Mouse (Mus musculus) hindbrain, postnatal 0 days (tissue): ENCODE results near the gene Tmem176a. TPM values are rescaled to one million over a fixed set of nuclear protein-coding genes. Genes with fewer than 3 reads are reported as not detected.
A peak's percentile ranks its signal among the peaks of the same experiment; 100 is the strongest.

Experiments
- ATAC-seq: fragments of 200-750 bp; cut with Nextera tagmentation; 2 replicates; pipeline ENCODE4 v1.8.0; 2017; ENCODE audit warnings: mild to moderate bottlenecking, moderate TSS enrichment, moderate library complexity
- DNase-seq: peaks from one replicate; pipeline ENCODE4 v3.0.0-alpha.2; 2015; ENCODE audit warnings: low spot score
- H3K27ac ChIP-seq: fragments of 300-500 bp; sonication (generic); 2 replicates; pipeline ENCODE4 v1.5.1; 2014; ENCODE audit warnings: mild to moderate bottlenecking
- H3K27me3 ChIP-seq: fragments of 300-500 bp; sonication (generic); 2 replicates; pipeline ENCODE4 v1.6.1; 2014; ENCODE audit warnings: low read length, mixed read lengths; ENCODE audit not compliant: insufficient read depth
- H3K36me3 ChIP-seq: fragments of 300-500 bp; sonication (generic); 2 replicates; pipeline ENCODE4 v1.6.1; 2014; ENCODE audit warnings: low read length, mixed read lengths; ENCODE audit not compliant: insufficient read depth
- H3K4me1 ChIP-seq: fragments of 300-500 bp; sonication (generic); 2 replicates; pipeline ENCODE4 v1.6.1; 2014; ENCODE audit warnings: antibody characterized with exemption, low read length, mixed read lengths; ENCODE audit not compliant: insufficient read depth
- H3K4me2 ChIP-seq: fragments of 300-500 bp; sonication (generic); 2 replicates; pipeline ENCODE4 v1.6.1; 2014; ENCODE audit warnings: low read depth, mild to moderate bottlenecking, low read length, moderate library complexity, mixed read lengths
- H3K4me3 ChIP-seq: fragments of 300-500 bp; sonication (generic); 2 replicates; pipeline ENCODE4 v1.5.1; 2014; ENCODE audit warnings: low read length
- H3K9ac ChIP-seq: fragments of 300-500 bp; sonication (generic); replicated peaks from 2 replicates; pipeline ENCODE4 v1.6.1; 2014; ENCODE audit warnings: mild to moderate bottlenecking, low read length, moderate library complexity, mixed read lengths
- H3K9me3 ChIP-seq: fragments of 300-500 bp; sonication (generic); 2 replicates; pipeline ENCODE4 v1.6.1; 2016; ENCODE audit warnings: low read length, mixed read lengths
- CTCF ChIP-seq: IDR thresholded peaks from 2 replicates; pipeline ENCODE4 v1.5.1; 2016; ENCODE audit warnings: antibody characterized with exemption, control low read depth, low read depth
- WGBS: fragments of 180-500 bp; shearing (Covaris S2); extraction: QIAGEN DNeasy Blood & Tissue Kit; methylation state at CpG from one replicate; pipeline ENCODE4 v1.1.7; 2014; 5-methylcytosine and 5-hydroxymethylcytosine counted together
- polyA plus RNA-seq: library from polyadenylated mRNA; unstranded; fragments of >200 nt; fragmentation: Nextera tagmentation; extraction: Ambion mirVana; gene quantifications from 2 replicates; pipeline ENCODE4 v1.2.1, GENCODE M21; 2015
- total RNA-seq: library from RNA; depleted of rRNA; stranded (reverse); fragments of >200 nt; gene quantifications from 2 replicates; pipeline ENCODE4 v1.2.3, GENCODE M21; 2014

The Tmem176a gene
- total and polyA plus RNA-seq, 2 experiments from 2014 or later, result 27.2 to 40.1 TPM

DNA sequence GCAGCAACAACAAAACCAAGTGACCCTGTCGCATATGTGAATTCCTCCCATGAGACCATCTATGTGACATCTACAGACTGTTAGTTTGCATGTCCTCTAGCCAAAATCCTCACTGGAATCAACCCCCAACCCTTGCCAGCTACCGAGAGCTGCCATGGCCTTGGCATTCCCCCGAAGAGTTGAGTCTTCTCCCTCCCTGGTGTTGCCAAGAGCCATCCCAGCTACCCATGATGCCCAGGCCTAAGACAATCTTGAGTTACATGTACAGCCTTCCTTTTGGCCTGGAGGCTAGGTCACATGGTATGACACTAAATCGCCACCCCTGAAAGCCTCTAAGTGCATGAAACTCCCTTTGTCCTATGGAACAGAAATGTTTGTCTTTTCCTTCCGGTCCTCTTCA, 9.6 kb upstream of the Tmem176a start:
- no peak overlapping the region for H3K4me3 ChIP-seq
- no peak overlapping the region for H3K27ac ChIP-seq
- 69% methylated on average over 5 of the region's 5 CpGs for WGBS
- no peak for DNase-seq
- no peak for TF ChIP-seq CTCF
- no peaks in the 10 kb centered on the region for H3K27me3 ChIP-seq
- H3K4me2 ChIP-seq, result no peak overlapping the region
- ATAC-seq, result no peak
- H3K9ac ChIP-seq, result no peak overlapping the region
- H3K36me3 ChIP-seq, result peaks cover 10% of the 10 kb centered on the region; the same call in 1 of the 2 replicates
- no peaks in the 10 kb centered on the region for H3K9me3 ChIP-seq
- H3K4me1 ChIP-seq, result no peaks in the 10 kb centered on the region

DNA sequence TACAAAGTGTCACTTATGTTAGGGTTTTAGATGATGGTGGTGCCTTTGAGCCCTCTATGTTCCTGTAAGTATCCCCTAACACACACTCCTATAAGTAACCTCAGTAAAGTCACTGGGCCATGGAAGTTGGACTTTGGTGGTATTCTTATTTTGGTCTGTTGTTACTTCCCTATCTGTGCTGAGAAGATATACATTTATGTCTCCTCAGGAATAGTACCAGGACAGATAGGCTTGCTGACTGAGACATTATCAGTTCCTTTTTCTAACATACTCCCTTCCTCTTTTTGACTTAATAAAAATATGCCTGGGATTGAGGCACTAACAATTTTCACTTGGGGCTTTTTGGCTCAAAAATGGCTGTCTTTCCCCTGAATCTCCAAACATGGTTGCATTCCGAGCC, 8.3 kb upstream of the Tmem176a start:
- ATAC-seq, result no peak
- peaks cover 10% of the 10 kb centered on the region; the same call in 1 of the 2 replicates for H3K36me3 ChIP-seq
- no peaks in the 10 kb centered on the region for H3K9me3 ChIP-seq
- H3K4me1 ChIP-seq, result no peaks in the 10 kb centered on the region
- no peak for TF ChIP-seq CTCF
- H3K9ac ChIP-seq, result no peak overlapping the region
- no peak overlapping the region for H3K4me3 ChIP-seq
- WGBS, result 96% methylated on average over 1 of the region's 1 CpGs
- no peak for DNase-seq
- H3K4me2 ChIP-seq, result no peak overlapping the region
- H3K27ac ChIP-seq, result no peak overlapping the region
- no peaks in the 10 kb centered on the region for H3K27me3 ChIP-seq

DNA sequence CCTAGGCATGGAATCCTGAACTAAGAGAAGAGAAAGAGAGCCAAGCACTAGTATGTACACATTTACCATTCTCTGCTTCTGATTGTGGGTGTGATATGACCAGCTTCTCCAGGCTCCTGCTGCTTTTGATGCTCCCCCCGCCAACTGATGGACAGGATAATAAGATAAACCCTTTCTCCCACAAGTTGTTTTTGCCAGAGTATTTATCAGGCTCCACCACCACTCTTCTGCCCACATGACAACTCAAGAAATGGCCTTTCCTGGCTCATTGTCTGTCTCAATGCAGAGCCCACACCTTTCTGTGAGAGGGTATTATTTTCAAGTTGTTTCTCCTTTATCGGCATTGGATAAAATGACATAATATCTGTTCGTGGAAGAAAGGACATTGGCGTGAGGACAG, 7.2 kb upstream of the Tmem176a start:
- Histone ChIP-seq H3K4me3 (no peak overlapping the region), H3K27me3 (no peaks in the 10 kb centered on the region), H3K27ac (no peak overlapping the region), H3K4me2 (no peak overlapping the region), H3K4me1 (no peaks in the 10 kb centered on the region), H3K9me3 (no peaks in the 10 kb centered on the region), H3K9ac (no peak overlapping the region), H3K36me3 (peaks cover 10% of the 10 kb centered on the region; the same call in 1 of the 2 replicates)
- DNase-seq, result no peak
- no peak for ATAC-seq
- no peak for TF ChIP-seq CTCF
- 93% methylated on average over 4 of the region's 4 CpGs for WGBS

DNA sequence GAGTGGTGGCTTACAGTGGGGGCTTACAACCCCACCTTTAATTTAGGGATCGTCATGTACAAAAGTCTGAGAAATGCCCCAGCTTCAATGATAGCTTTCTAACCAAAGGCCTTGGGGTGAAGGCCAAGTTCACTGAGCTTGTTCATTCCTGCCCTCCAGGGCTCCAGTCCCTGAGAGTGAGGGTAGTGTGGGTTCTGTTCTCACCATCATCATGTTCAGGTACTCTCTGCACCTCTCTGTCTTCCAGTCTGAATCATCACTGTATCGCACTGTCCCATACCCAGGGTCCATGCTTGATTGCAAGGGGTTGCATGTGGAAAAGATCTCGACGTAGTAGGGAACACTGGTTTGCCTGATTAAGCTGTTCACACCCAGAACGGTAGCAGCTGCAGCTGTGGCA, 5.5 kb upstream of the Tmem176a start:
- no peak overlapping the region for H3K9ac ChIP-seq
- H3K27ac ChIP-seq, result no peak overlapping the region
- H3K27me3 ChIP-seq, result no peaks in the 10 kb centered on the region
- TF ChIP-seq CTCF, result no peak
- H3K36me3 ChIP-seq, result peaks cover 10% of the 10 kb centered on the region; the same call in 1 of the 2 replicates
- H3K4me1 ChIP-seq, result peaks cover 3% of the 10 kb centered on the region; the same call in 1 of the 2 replicates
- H3K4me3 ChIP-seq, result no peak overlapping the region
- no peak for DNase-seq
- ATAC-seq, result no peak
- no peak overlapping the region for H3K4me2 ChIP-seq
- WGBS, result 85% methylated on average over 5 of the region's 5 CpGs
- H3K9me3 ChIP-seq, result no peaks in the 10 kb centered on the region

DNA sequence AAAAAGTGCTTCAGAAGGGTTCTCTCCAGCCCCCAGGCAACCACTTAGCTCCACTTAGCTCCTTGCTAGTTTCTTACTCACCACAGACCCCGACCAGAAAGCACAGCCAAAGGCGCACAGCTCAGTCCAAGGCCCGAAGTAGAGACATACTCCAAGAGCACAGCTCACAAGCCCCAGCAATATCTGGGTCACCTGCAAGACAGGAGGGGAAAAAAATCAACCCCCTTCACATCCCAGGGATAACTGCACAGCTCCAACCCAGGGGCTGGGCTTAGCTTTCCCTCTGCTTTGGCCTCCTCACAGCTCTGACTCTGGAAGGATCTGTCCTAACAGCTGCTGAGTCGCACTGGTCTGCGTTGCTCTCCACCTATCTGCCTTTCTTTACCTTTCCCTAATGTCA, 4.6 kb upstream of the Tmem176a start:
- Histone ChIP-seq H3K9ac (no peak overlapping the region), H3K4me2 (no peak overlapping the region), H3K4me3 (no peak overlapping the region), H3K4me1 (peaks cover 6% of the 10 kb centered on the region; the same call in 1 of the 2 replicates), H3K27ac (no peak overlapping the region), H3K36me3 (peaks cover 10% of the 10 kb centered on the region; the same call in 1 of the 2 replicates), H3K27me3 (no peaks in the 10 kb centered on the region), H3K9me3 (no peaks in the 10 kb centered on the region)
- ATAC-seq (no peak), DNase-seq (no peak)
- no peak for TF ChIP-seq CTCF
- WGBS, result 88% methylated on average over 5 of the region's 5 CpGs

DNA sequence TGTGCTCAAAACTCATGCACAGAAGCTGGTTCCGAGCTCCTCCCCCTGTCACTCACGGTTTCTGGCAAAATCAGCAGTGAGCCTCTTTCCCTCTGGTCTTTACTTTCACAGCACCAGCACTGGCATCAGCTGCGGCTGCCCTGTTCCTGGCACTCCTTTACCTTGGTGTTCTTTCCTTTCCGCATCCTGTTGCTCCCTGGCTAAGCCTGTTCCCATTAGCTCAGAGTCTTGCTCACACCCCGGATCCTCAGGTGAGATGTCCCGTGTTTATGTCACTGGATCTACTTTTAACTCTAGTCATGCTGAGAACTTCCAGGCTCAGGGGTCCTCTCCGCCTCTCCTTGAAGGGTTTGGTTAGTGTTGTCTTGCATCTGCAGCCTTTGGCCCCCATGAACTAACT, 3.2 kb upstream of the Tmem176a start:
- 83% methylated on average over 7 of the region's 7 CpGs for WGBS
- Histone ChIP-seq H3K27me3 (no peaks in the 10 kb centered on the region), H3K27ac (no peak overlapping the region), H3K9me3 (no peaks in the 10 kb centered on the region), H3K36me3 (peaks cover 10% of the 10 kb centered on the region; the same call in 1 of the 2 replicates), H3K9ac (no peak overlapping the region), H3K4me3 (no peak overlapping the region), H3K4me1 (peaks cover 11% of the 10 kb centered on the region), H3K4me2 (no peak overlapping the region)
- DNase-seq, result no peak
- TF ChIP-seq CTCF, result no peak
- ATAC-seq, result no peak

DNA sequence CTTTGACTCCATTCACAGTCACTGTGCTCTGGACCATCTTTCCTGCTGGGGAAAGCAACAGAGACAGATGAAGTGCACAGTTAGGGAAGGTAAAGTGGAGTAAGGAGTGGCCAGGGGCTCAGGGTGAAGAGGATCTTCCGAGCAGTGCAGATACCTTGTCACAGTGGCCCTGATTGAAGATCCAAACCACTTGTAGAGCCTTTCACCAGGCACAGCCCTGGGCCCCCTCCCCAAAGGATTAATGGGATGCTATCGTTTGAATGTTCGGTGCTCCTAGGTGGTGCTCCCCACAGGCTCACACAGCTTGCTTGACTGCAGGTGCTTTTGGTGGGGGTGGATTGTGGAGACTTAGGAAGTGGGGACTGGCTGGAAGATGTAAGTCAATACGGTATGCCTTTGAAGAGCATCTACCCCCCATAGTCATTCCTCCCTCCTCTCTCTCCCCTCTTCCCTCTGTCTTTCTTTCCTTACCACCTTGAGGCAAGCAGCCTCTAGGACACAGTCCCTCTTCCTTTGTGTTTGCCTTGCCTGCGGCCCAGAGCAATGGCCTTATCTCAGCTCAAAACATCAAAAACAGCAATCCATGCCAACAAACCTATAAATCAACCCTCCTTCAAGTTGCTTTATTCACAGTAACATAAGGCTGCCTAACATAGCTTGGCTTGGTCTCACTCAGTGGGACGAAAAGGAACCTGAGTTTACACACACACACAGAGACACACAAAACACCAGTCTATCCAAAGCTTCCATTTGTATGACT, 2.2 kb upstream of the Tmem176a start:
- TF ChIP-seq CTCF, result no peak
- peak overlapping the region; percentile 62; the same call in 1 of the 2 replicates for H3K4me2 ChIP-seq
- H3K27me3 ChIP-seq, result no peaks in the 10 kb centered on the region
- H3K36me3 ChIP-seq, result peaks cover 4% of the 10 kb centered on the region; the same call in 1 of the 2 replicates
- DNase-seq (no peak), ATAC-seq (no peak)
- no peak overlapping the region for H3K27ac ChIP-seq
- H3K4me3 ChIP-seq, result no peak overlapping the region
- no peak overlapping the region for H3K9ac ChIP-seq
- H3K4me1 ChIP-seq, result peaks cover 11% of the 10 kb centered on the region
- 76% methylated on average over 6 of the region's 6 CpGs for WGBS
- H3K9me3 ChIP-seq, result no peaks in the 10 kb centered on the region
